Mouse (Mus musculus): ENCODE measurements around the gene Gm20388. TPM values are rescaled to one million over a fixed set of nuclear protein-coding genes. Genes with fewer than 3 reads are reported as not detected.

The Gm20388 gene
- polyA plus RNA-seq, 1 experiment from 2014 or later: 8.3 TPM

- peak within 1 kb of the TSS; percentile 90 for H3K4me2 ChIP-seq (ENCODE audit: low read length)
- H3K27me3 ChIP-seq (replicated peaks; ENCODE audit: control insufficient read depth, insufficient read depth, low read length): no peaks in the 10 kb centered on the region
- 1% methylated on average over 58 of the region's 58 CpGs for WGBS
- DNase-seq (ENCODE audit: low spot score): peak; percentile 96
- peak; percentile 92 for ATAC-seq (replicated peaks; ENCODE audit: low FRiP score, low TSS enrichment, low read depth)
- H3K4me3 ChIP-seq (ENCODE audit: low read depth, low read length): peak within 1 kb of the TSS; percentile 90
- H3K4me1 ChIP-seq (replicated peaks; ENCODE audit: control insufficient read depth, insufficient read depth, low read length): peaks cover 9% of the 10 kb centered on the region
- peak within 1 kb of the TSS; percentile 85 for H3K9ac ChIP-seq (ENCODE audit: low read length)
- H3K27ac ChIP-seq (ENCODE audit: low read depth): peak within 1 kb of the TSS; percentile 94
- no peaks in the 10 kb centered on the region for H3K9me3 ChIP-seq (ENCODE audit: control insufficient read depth, low read length)
- peaks cover 26% of the 10 kb centered on the region for H3K36me3 ChIP-seq (ENCODE audit: control insufficient read depth, insufficient read depth, low read length)
Observed at GRCm38 (mm10) chr8:123477737-123478258, 3567.2 kb downstream of the Gm20388 start, which contains the start of gene Afg3l1. Afg3l1 (plus strand) TSS chr8:123477903.

DNA sequence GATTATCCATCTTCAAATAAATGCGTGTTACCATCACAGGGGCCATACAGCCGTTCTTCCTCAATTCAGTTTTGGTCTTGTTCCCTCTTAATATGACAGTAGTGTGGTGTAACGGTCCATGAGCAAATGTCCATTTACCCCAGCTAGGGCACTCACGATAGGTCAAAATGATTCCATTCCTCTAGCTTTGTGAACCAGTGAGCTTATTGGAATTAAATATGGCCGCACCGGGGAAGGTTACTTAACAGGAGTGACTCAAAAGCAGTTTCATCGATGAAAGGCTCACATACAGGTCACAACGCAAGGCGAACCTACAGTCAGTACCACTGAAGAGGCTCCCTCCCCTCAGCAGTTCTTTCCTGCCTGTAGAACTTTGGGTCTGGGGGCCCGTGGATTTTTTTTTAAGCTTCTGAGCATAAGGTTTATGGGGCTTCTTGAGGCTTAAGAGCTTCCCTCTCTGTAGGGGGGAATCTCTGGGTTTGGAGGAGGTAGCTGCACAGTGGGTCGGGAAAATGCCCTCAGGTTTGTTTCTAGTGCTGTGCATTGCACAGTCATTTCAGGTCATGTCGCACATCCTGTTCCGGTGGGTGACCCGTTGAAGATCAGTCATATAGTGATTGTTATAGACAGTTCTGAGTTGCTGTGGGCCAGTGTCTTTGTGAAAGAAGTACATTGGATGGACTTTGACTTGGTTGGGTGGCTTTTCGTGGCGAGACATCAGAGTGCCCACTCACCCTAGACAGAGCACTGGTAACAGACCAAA lies 3568.0 kb downstream of the Gm20388 start:
- Histone ChIP-seq H3K9me3 (ENCODE audit: control insufficient read depth, low read length) (no peaks in the 10 kb centered on the region), H3K9ac (ENCODE audit: low read length) (peak overlapping the region; percentile 85), H3K4me3 (ENCODE audit: low read depth, low read length) (peak overlapping the region; percentile 90), H3K36me3 (ENCODE audit: control insufficient read depth, insufficient read depth, low read length) (peaks cover 31% of the 10 kb centered on the region), H3K27me3 (replicated peaks; ENCODE audit: control insufficient read depth, insufficient read depth, low read length) (no peaks in the 10 kb centered on the region), H3K4me1 (replicated peaks; ENCODE audit: control insufficient read depth, insufficient read depth, low read length) (peaks cover 9% of the 10 kb centered on the region), H3K4me2 (ENCODE audit: low read length) (peak overlapping the region; percentile 90), H3K27ac (ENCODE audit: low read depth) (peak overlapping the region; percentile 94)
- ATAC-seq (replicated peaks; ENCODE audit: low FRiP score, low TSS enrichment, low read depth): no peak
- no peak for DNase-seq (ENCODE audit: low spot score)
- WGBS: 38% methylated on average over 16 of the region's 16 CpGs

DNA sequence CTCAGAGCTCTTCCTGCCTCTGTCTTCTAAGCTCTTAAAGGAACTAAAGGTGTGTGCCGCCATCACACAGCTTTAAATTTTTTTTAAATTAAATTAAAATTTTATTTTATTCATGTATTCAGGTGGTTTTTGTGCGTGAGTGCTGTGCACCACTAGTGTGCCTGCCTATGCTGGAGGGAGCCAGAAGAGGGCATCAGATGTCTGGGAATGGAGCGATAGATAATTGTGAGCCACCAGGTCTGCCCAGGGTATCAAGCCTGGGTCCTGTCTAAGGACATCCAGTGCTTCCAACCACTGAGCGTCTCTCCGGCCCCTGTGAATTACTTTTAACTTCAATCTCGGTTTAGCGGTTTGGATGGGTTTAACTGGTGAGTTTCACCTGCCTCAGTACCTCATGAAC lies 3572.0 kb downstream of the Gm20388 start:
- no peak for DNase-seq (ENCODE audit: low spot score)

GRCm38 (mm10) chr8:123491280-123492075 lies 3580.8 kb downstream of the Gm20388 start:
- 88% methylated on average over 15 of the region's 15 CpGs for WGBS
- ATAC-seq (replicated peaks; ENCODE audit: low FRiP score, low TSS enrichment, low read depth): no peak
- H3K9me3 ChIP-seq (ENCODE audit: control insufficient read depth, low read length): no peaks in the 10 kb centered on the region
- H3K4me3 ChIP-seq (ENCODE audit: low read depth, low read length): no peak overlapping the region
- peaks cover 96% of the 10 kb centered on the region for H3K36me3 ChIP-seq (ENCODE audit: control insufficient read depth, insufficient read depth, low read length)
- no peaks in the 10 kb centered on the region for H3K27me3 ChIP-seq (replicated peaks; ENCODE audit: control insufficient read depth, insufficient read depth, low read length)
- no peak for DNase-seq (ENCODE audit: low spot score)
- no peak overlapping the region for H3K9ac ChIP-seq (ENCODE audit: low read length)
- H3K4me1 ChIP-seq (replicated peaks; ENCODE audit: control insufficient read depth, insufficient read depth, low read length): no peaks in the 10 kb centered on the region
- no peak overlapping the region for H3K27ac ChIP-seq (ENCODE audit: low read depth)
- H3K4me2 ChIP-seq (ENCODE audit: low read length): no peak overlapping the region

More for the DNA sequence above, 3572.0 kb downstream of the Gm20388 start:
- peaks cover 9% of the 10 kb centered on the region for H3K4me1 ChIP-seq (replicated peaks; ENCODE audit: control insufficient read depth, insufficient read depth, low read length)
- no peak overlapping the region for H3K9ac ChIP-seq (ENCODE audit: low read length)
- H3K27me3 ChIP-seq (replicated peaks; ENCODE audit: control insufficient read depth, insufficient read depth, low read length): no peaks in the 10 kb centered on the region
- no peak overlapping the region for H3K27ac ChIP-seq (ENCODE audit: low read depth)
- no peak overlapping the region for H3K4me3 ChIP-seq (ENCODE audit: low read depth, low read length)
- no peaks in the 10 kb centered on the region for H3K9me3 ChIP-seq (ENCODE audit: control insufficient read depth, low read length)
- ATAC-seq (replicated peaks; ENCODE audit: low FRiP score, low TSS enrichment, low read depth): no peak
- H3K36me3 ChIP-seq (ENCODE audit: control insufficient read depth, insufficient read depth, low read length): peaks cover 65% of the 10 kb centered on the region
- 87% methylated on average over 7 of the region's 7 CpGs for WGBS
- no peak overlapping the region for H3K4me2 ChIP-seq (ENCODE audit: low read length)

GRCm38 (mm10) chr8:123492898-123493297 lies 3582.3 kb downstream of the Gm20388 start:
- Histone ChIP-seq H3K4me3 (ENCODE audit: low read depth, low read length) (no peak overlapping the region), H3K4me1 (replicated peaks; ENCODE audit: control insufficient read depth, insufficient read depth, low read length) (no peaks in the 10 kb centered on the region), H3K27ac (ENCODE audit: low read depth) (no peak overlapping the region), H3K4me2 (ENCODE audit: low read length) (no peak overlapping the region), H3K9ac (ENCODE audit: low read length) (no peak overlapping the region), H3K9me3 (ENCODE audit: control insufficient read depth, low read length) (no peaks in the 10 kb centered on the region), H3K36me3 (ENCODE audit: control insufficient read depth, insufficient read depth, low read length) (peaks cover 95% of the 10 kb centered on the region), H3K27me3 (replicated peaks; ENCODE audit: control insufficient read depth, insufficient read depth, low read length) (no peaks in the 10 kb centered on the region)
- ATAC-seq (replicated peaks; ENCODE audit: low FRiP score, low TSS enrichment, low read depth) (no peak), DNase-seq (ENCODE audit: low spot score) (no peak)
- WGBS: 96% methylated on average over 9 of the region's 9 CpGs

GRCm38 (mm10) chr8:123497699-123498098 lies 3587.1 kb downstream of the Gm20388 start:
- DNase-seq (ENCODE audit: low spot score) (no peak), ATAC-seq (replicated peaks; ENCODE audit: low FRiP score, low TSS enrichment, low read depth) (no peak)
- Histone ChIP-seq H3K4me3 (ENCODE audit: low read depth, low read length) (no peak overlapping the region), H3K4me2 (ENCODE audit: low read length) (no peak overlapping the region), H3K27ac (ENCODE audit: low read depth) (no peak overlapping the region), H3K4me1 (replicated peaks; ENCODE audit: control insufficient read depth, insufficient read depth, low read length) (no peaks in the 10 kb centered on the region), H3K9me3 (ENCODE audit: control insufficient read depth, low read length) (no peaks in the 10 kb centered on the region), H3K9ac (ENCODE audit: low read length) (no peak overlapping the region), H3K27me3 (replicated peaks; ENCODE audit: control insufficient read depth, insufficient read depth, low read length) (no peaks in the 10 kb centered on the region), H3K36me3 (ENCODE audit: control insufficient read depth, insufficient read depth, low read length) (peaks cover 94% of the 10 kb centered on the region)
- WGBS: 89% methylated on average over 4 of the region's 4 CpGs

DNA sequence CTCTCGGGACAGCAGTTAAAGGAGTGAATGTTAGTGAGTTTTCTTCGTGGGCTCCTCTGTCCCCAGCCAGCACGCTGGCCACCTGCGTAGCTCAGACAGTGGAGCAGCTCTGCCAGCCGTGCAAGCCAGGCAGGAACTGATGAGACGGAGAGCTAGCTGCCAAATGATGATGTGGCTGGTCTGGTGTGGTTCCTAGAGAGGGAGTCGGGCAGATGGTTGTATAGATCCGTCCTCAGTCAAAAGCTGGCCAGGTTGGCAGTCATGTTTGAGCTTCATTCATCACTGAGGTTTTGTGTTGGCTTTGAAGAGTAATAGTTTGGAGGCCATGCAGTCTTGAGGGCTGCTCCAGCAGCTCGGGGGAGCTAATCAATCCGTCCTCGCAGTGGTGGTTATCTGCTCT lies 3588.3 kb downstream of the Gm20388 start:
- Histone ChIP-seq H3K27me3 (replicated peaks; ENCODE audit: control insufficient read depth, insufficient read depth, low read length) (no peaks in the 10 kb centered on the region), H3K9me3 (ENCODE audit: control insufficient read depth, low read length) (peaks cover 5% of the 10 kb centered on the region; the same call in 1 of the 2 replicates), H3K4me2 (ENCODE audit: low read length) (no peak overlapping the region), H3K4me3 (ENCODE audit: low read depth, low read length) (no peak overlapping the region), H3K9ac (ENCODE audit: low read length) (no peak overlapping the region), H3K4me1 (replicated peaks; ENCODE audit: control insufficient read depth, insufficient read depth, low read length) (no peaks in the 10 kb centered on the region), H3K36me3 (ENCODE audit: control insufficient read depth, insufficient read depth, low read length) (peaks cover 94% of the 10 kb centered on the region), H3K27ac (ENCODE audit: low read depth) (no peak overlapping the region)
- ATAC-seq (replicated peaks; ENCODE audit: low FRiP score, low TSS enrichment, low read depth) (no peak), DNase-seq (ENCODE audit: low spot score) (no peak)
- 89% methylated on average over 11 of the region's 11 CpGs for WGBS

- Histone ChIP-seq H3K9ac (ENCODE audit: low read length) (no peak overlapping the region), H3K4me2 (ENCODE audit: low read length) (no peak overlapping the region), H3K9me3 (ENCODE audit: control insufficient read depth, low read length) (peaks cover 5% of the 10 kb centered on the region; the same call in 1 of the 2 replicates), H3K27ac (ENCODE audit: low read depth) (no peak overlapping the region), H3K4me1 (replicated peaks; ENCODE audit: control insufficient read depth, insufficient read depth, low read length) (no peaks in the 10 kb centered on the region), H3K36me3 (ENCODE audit: control insufficient read depth, insufficient read depth, low read length) (peaks cover 94% of the 10 kb centered on the region), H3K27me3 (replicated peaks; ENCODE audit: control insufficient read depth, insufficient read depth, low read length) (no peaks in the 10 kb centered on the region), H3K4me3 (ENCODE audit: low read depth, low read length) (no peak overlapping the region)
- ATAC-seq (replicated peaks; ENCODE audit: low FRiP score, low TSS enrichment, low read depth): no peak
- DNase-seq (ENCODE audit: low spot score): no peak
- WGBS: 95% methylated on average over 11 of the region's 11 CpGs
Observed at GRCm38 (mm10) chr8:123499556-123499955, 3588.9 kb downstream of the Gm20388 start.
